31 mouse cellular contexts compared by ENCODE assay signal in genomic region chr1:130762045-130762760, GRCm38 (mm10). TPM values are rescaled to one million over a fixed set of nuclear protein-coding genes. Genes with fewer than 3 reads are reported as not detected.
DNase-seq lines count a peak whose midpoint lies in the region; ATAC-seq lines count a peak whose summit lies in the region.
"Had no signal": no experiment of that assay in that cellular context is flagged by ENCODE, and none has a peak within 500 bp of the region (broad histone marks: within the 10 kb centered on the region; RNA-seq: fewer than 3 reads in every experiment).

No protein-coding gene starts in this region.

- no peaks in the 10 kb centered on the region for H3K9me3 ChIP-seq in heart, embryonic 10.5 days
- no peaks in the 10 kb centered on the region for H3K9me3 ChIP-seq in lung, embryonic 15.5 days
- H3K9me3 ChIP-seq in midbrain, embryonic 11.5 days (ENCODE audit: control insufficient read depth, low read length): no peaks in the 10 kb centered on the region
- no peaks in the 10 kb centered on the region for H3K9me3 ChIP-seq in midbrain, embryonic 13.5 days
- H3K9me3 ChIP-seq: embryonic facial prominence, embryonic 15.5 days; forebrain, embryonic 10.5 days; G1E; heart, embryonic 13.5 days; hindbrain, embryonic 12.5 days had no signal

- no peak overlapping the region for H3K4me2 ChIP-seq in lung, embryonic 15.5 days
- no peak overlapping the region for H3K4me2 ChIP-seq in midbrain, embryonic 11.5 days
- no peak overlapping the region for H3K4me2 ChIP-seq in midbrain, embryonic 13.5 days (replicated peaks)
- H3K4me2 ChIP-seq: embryonic facial prominence, embryonic 15.5 days; heart, embryonic 13.5 days; hindbrain, embryonic 12.5 days had no signal

- DNase-seq in heart, embryonic 10.5 days (ENCODE audit: low spot score): peak; percentile 31
- no peak for DNase-seq in heart, postnatal 4 days
- no peak for DNase-seq in lung, postnatal 4 days
- peak; percentile 56 for DNase-seq in midbrain, embryonic 11.5 days (ENCODE audit: low spot score, missing footprints)
- DNase-seq in ovary, postnatal 14 days (ENCODE audit: low spot score): no peak
- DNase-seq: adrenal gland, postnatal 10 days; B cell, adult 2 months; cerebellum, adult 11 months; cerebellum, adult 8-10 months; cerebellum, postnatal 14 days; embryo, embryonic 11 days; gastrocnemius, adult 2 months; gastrocnemius, postnatal 25 days; heart, postnatal 36 days had no signal

- H3K9ac ChIP-seq in lung, embryonic 15.5 days: no peak overlapping the region
- H3K9ac ChIP-seq in midbrain, embryonic 11.5 days (ENCODE audit: low read length): no peak overlapping the region
- no peak overlapping the region for H3K9ac ChIP-seq in midbrain, embryonic 13.5 days (replicated peaks)
- H3K9ac ChIP-seq: embryonic facial prominence, embryonic 15.5 days; heart, embryonic 13.5 days; hindbrain, embryonic 12.5 days had no signal

- H3K27me3 ChIP-seq in heart, embryonic 10.5 days (ENCODE audit: insufficient read depth, poor library complexity, severe bottlenecking): no peaks in the 10 kb centered on the region
- no peaks in the 10 kb centered on the region for H3K27me3 ChIP-seq in lung, embryonic 15.5 days
- no peaks in the 10 kb centered on the region for H3K27me3 ChIP-seq in midbrain, embryonic 11.5 days (ENCODE audit: control insufficient read depth, insufficient read depth, low read length)
- H3K27me3 ChIP-seq in midbrain, embryonic 13.5 days: no peaks in the 10 kb centered on the region
- H3K27me3 ChIP-seq: embryonic facial prominence, embryonic 15.5 days; heart, embryonic 13.5 days; hindbrain, embryonic 12.5 days had no signal

- H3K4me1 ChIP-seq in heart, embryonic 10.5 days: peaks cover 9% of the 10 kb centered on the region
- H3K4me1 ChIP-seq in lung, embryonic 15.5 days: peaks cover 7% of the 10 kb centered on the region; the same call in 1 of the 2 replicates
- no peaks in the 10 kb centered on the region for H3K4me1 ChIP-seq in midbrain, embryonic 11.5 days (ENCODE audit: control insufficient read depth, insufficient read depth, low read length)
- H3K4me1 ChIP-seq in midbrain, embryonic 13.5 days (replicated peaks): no peaks in the 10 kb centered on the region
- H3K4me1 ChIP-seq: embryonic facial prominence, embryonic 15.5 days; forebrain, embryonic 10.5 days; hindbrain, embryonic 12.5 days had no signal

- no peak overlapping the region for H3K27ac ChIP-seq in heart, embryonic 10.5 days
- 0 out of 2 replicates have a peak overlapping the region, but pooled peaks have one; percentile 26 for H3K27ac ChIP-seq in lung, embryonic 15.5 days
- H3K27ac ChIP-seq in midbrain, embryonic 11.5 days (ENCODE audit: low read depth, low read length): no peak overlapping the region
- no peak overlapping the region for H3K27ac ChIP-seq in midbrain, embryonic 13.5 days
- H3K27ac ChIP-seq: embryonic facial prominence, embryonic 15.5 days; forebrain, embryonic 10.5 days; gastrocnemius, adult 2 months; heart, embryonic 13.5 days; hindbrain, embryonic 12.5 days had no signal

- no peaks in the 10 kb centered on the region for H3K36me3 ChIP-seq in heart, embryonic 10.5 days
- no peaks in the 10 kb centered on the region for H3K36me3 ChIP-seq in lung, embryonic 15.5 days
- no peaks in the 10 kb centered on the region for H3K36me3 ChIP-seq in midbrain, embryonic 11.5 days (ENCODE audit: control insufficient read depth, insufficient read depth, low read length)
- no peaks in the 10 kb centered on the region for H3K36me3 ChIP-seq in midbrain, embryonic 13.5 days
- H3K36me3 ChIP-seq: embryonic facial prominence, embryonic 15.5 days; forebrain, embryonic 10.5 days; G1E; heart, embryonic 13.5 days; hindbrain, embryonic 12.5 days had no signal

- 73% methylated on average over 3 of the region's 3 CpGs for WGBS in heart, embryonic 10.5 days
- 50% methylated on average over 3 of the region's 3 CpGs for whole genome bisulfite sequencing in lung, embryonic 15.5 days
- 89% methylated on average over 3 of the region's 3 CpGs for WGBS in midbrain, embryonic 11.5 days
- 85% methylated on average over 3 of the region's 3 CpGs for WGBS in midbrain, embryonic 13.5 days

- ATAC-seq in lung, embryonic 15.5 days (ENCODE audit: borderline replicate concordance, extremely low read depth, low FRiP score, low TSS enrichment): no peak
- ATAC-seq in midbrain, embryonic 11.5 days (ENCODE audit: low FRiP score): no peak
- ATAC-seq in midbrain, embryonic 13.5 days: no peak
- ATAC-seq: CD4-positive, CD25-positive, alpha-beta regulatory T cell, adult 4 months; forebrain, embryonic 14.5 days had no signal

- no peak overlapping the region for H3K4me3 ChIP-seq in heart, embryonic 10.5 days
- H3K4me3 ChIP-seq in lung, embryonic 15.5 days: no peak overlapping the region
- no peak overlapping the region for H3K4me3 ChIP-seq in midbrain, embryonic 11.5 days (ENCODE audit: low read depth, low read length)
- H3K4me3 ChIP-seq in midbrain, embryonic 13.5 days (replicated peaks): no peak overlapping the region
- H3K4me3 ChIP-seq: embryonic facial prominence, embryonic 15.5 days; erythroblast, embryonic 14.5 days; forebrain, embryonic 10.5 days; gastrocnemius, adult 2 months; heart, embryonic 13.5 days; hindbrain, embryonic 12.5 days had no signal

RNA-seq across cellular contexts. Expression of gene AA986860, which starts 30.4 kb away (rescaled TPM):
- polyA plus RNA-seq in heart, embryonic 10.5 days (2016; fragmentation: Nextera tagmentation; extraction: Ambion mirVana): 0.67 and 1.1 TPM in 2 replicates
- total RNA-seq in heart, postnatal 4 days (2021): under 1 TPM; 0.79 to 0.97 TPM
- 10.9 and 13.0 TPM in 2 replicates for polyA plus RNA-seq in lung, embryonic 15.5 days (2015; fragmentation: Nextera tagmentation; extraction: Ambion mirVana)
- 0.29 and 0.37 TPM in 2 replicates for polyA plus RNA-seq in midbrain, embryonic 11.5 days (2014; fragmentation: Nextera tagmentation; extraction: Ambion mirVana)
- 0.43 and 0.71 TPM in 2 replicates for polyA plus RNA-seq in midbrain, embryonic 13.5 days (2015; fragmentation: Nextera tagmentation; extraction: Ambion mirVana)

RNA-seq across cellular contexts. Expression of gene Pfkfb2, which starts 33.1 kb away (rescaled TPM):
- 5.0 and 7.4 TPM in 2 replicates for polyA plus RNA-seq in heart, embryonic 10.5 days (2016; fragmentation: Nextera tagmentation; extraction: Ambion mirVana)
- total RNA-seq in heart, postnatal 4 days (2021): 10 to 100 TPM; 25.6 to 26.0 TPM
- 7.9 and 9.5 TPM in 2 replicates for polyA plus RNA-seq in lung, embryonic 15.5 days (2015; fragmentation: Nextera tagmentation; extraction: Ambion mirVana)
- polyA plus RNA-seq in midbrain, embryonic 11.5 days (2014; fragmentation: Nextera tagmentation; extraction: Ambion mirVana): 6.3 and 9.5 TPM in 2 replicates
- polyA plus RNA-seq in midbrain, embryonic 13.5 days (2015; fragmentation: Nextera tagmentation; extraction: Ambion mirVana): 21.3 and 21.5 TPM in 2 replicates

RNA-seq across cellular contexts. Expression of gene Fcamr, which starts 38.5 kb away (rescaled TPM):
- 0.18 TPM in 1 of 2 replicates, not detected in the other for polyA plus RNA-seq in heart, embryonic 10.5 days (2016; fragmentation: Nextera tagmentation; extraction: Ambion mirVana)
- under 1 TPM; 0.38 to 0.76 TPM for total RNA-seq in heart, postnatal 4 days (2021)
- not detected in 2 replicates for polyA plus RNA-seq in lung, embryonic 15.5 days (2015; fragmentation: Nextera tagmentation; extraction: Ambion mirVana)
- not detected in 2 replicates for polyA plus RNA-seq in midbrain, embryonic 11.5 days (2014; fragmentation: Nextera tagmentation; extraction: Ambion mirVana)
- not detected in 2 replicates for polyA plus RNA-seq in midbrain, embryonic 13.5 days (2015; fragmentation: Nextera tagmentation; extraction: Ambion mirVana)
- total RNA-seq: adrenal gland, postnatal 4 days; common myeloid progenitor, adult 5-6 weeks; G1E; gastrocnemius, postnatal 25 days; granulocyte monocyte progenitor cell, adult 5-6 weeks had no signal
- polyA plus RNA-seq: embryonic facial prominence, embryonic 11.5 days; erythroblast, embryonic 14.5 days; forebrain, embryonic 10.5 days; forebrain, embryonic 14.5 days; G1E; heart, embryonic 13.5 days; hindbrain, embryonic 12.5 days had no signal

RNA-seq across cellular contexts. Expression of gene Yod1, which starts 45.1 kb away (rescaled TPM):
- 8.6 and 10.1 TPM in 2 replicates for polyA plus RNA-seq in heart, embryonic 10.5 days (2016; fragmentation: Nextera tagmentation; extraction: Ambion mirVana)
- 1 to 10 TPM; 6.4 to 6.5 TPM for total RNA-seq in heart, postnatal 4 days (2021)
- polyA plus RNA-seq in lung, embryonic 15.5 days (2015; fragmentation: Nextera tagmentation; extraction: Ambion mirVana): 13.4 and 16.5 TPM in 2 replicates
- 11.7 and 13.6 TPM in 2 replicates for polyA plus RNA-seq in midbrain, embryonic 11.5 days (2014; fragmentation: Nextera tagmentation; extraction: Ambion mirVana)
- 20.5 and 23.5 TPM in 2 replicates for polyA plus RNA-seq in midbrain, embryonic 13.5 days (2015; fragmentation: Nextera tagmentation; extraction: Ambion mirVana)

RNA-seq across cellular contexts. Expression of gene Gm29427, which starts 46.6 kb away (rescaled TPM):
- not detected in 2 replicates for polyA plus RNA-seq in heart, embryonic 10.5 days (2016; fragmentation: Nextera tagmentation; extraction: Ambion mirVana)
- not detected for total RNA-seq in heart, postnatal 4 days (2021)
- polyA plus RNA-seq in lung, embryonic 15.5 days (2015; fragmentation: Nextera tagmentation; extraction: Ambion mirVana): not detected in 2 replicates
- not detected in 2 replicates for polyA plus RNA-seq in midbrain, embryonic 11.5 days (2014; fragmentation: Nextera tagmentation; extraction: Ambion mirVana)
- polyA plus RNA-seq in midbrain, embryonic 13.5 days (2015; fragmentation: Nextera tagmentation; extraction: Ambion mirVana): 0.09 TPM in 1 of 2 replicates, not detected in the other
- total RNA-seq: adrenal gland, postnatal 10 days; common myeloid progenitor, adult 5-6 weeks; gastrocnemius, postnatal 25 days; granulocyte monocyte progenitor cell, adult 5-6 weeks; heart, adult 8-10 months had no signal
- polyA plus RNA-seq: brain, embryonic 14.5 days; CD4-positive, CD25-positive, alpha-beta regulatory T cell, adult 4 months; embryonic facial prominence, embryonic 11.5 days; embryonic facial prominence, embryonic 15.5 days; erythroblast, embryonic 14.5 days; forebrain, embryonic 10.5 days; forebrain, embryonic 14.5 days; G1E; heart, embryonic 13.5 days; heart, postnatal 0 days had no signal

Comparison
In these comparisons a context has a peak if more than half of its experiments do, and no peak if none do; other contexts are left out.
1. DNase-seq: peak in heart, embryonic 10.5 days (single experiment) and midbrain, embryonic 11.5 days (single experiment); none in heart, postnatal 4 days (single experiment), lung, postnatal 4 days (0 of 2) and ovary, postnatal 14 days (single experiment).